Mouse (Mus musculus): ENCODE data around the gene Psmd1. TPM values are rescaled to one million over a fixed set of nuclear protein-coding genes. Genes with fewer than 3 reads are reported as not detected.

The Psmd1 gene
- polyA plus RNA-seq, 1 experiment from 2014 or later: 144 TPM

DNA sequence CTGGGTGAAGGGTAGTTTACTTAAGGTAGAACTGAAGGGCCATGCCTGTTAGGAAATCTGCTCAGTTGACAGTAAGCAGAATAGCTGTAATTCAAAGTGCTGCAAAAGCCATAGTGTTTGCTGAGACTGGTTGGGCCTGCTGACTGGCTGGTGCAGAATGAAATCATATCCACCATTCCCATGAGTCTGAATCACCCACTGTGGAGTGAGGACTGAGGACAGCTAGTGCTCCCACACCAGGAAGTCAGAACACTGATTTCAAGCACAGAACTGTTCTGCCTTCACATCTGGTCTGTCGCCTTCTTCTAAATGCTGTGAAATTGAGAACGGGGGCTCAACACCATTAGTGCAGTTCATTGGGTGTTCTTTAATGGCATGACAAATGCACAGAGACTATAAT lies 61.8 kb downstream of the Psmd1 start:
- 94% methylated on average over 2 of the region's 2 CpGs for WGBS
- H3K27ac ChIP-seq (ENCODE audit: low read length): no peak overlapping the region
- H3K4me2 ChIP-seq (ENCODE audit: low read depth, low read length): no peak overlapping the region
- H3K27me3 ChIP-seq (replicated peaks; ENCODE audit: control insufficient read depth, insufficient read depth, low read length): no peaks in the 10 kb centered on the region
- no peaks in the 10 kb centered on the region; the same call in none of the 2 replicates for H3K36me3 ChIP-seq (ENCODE audit: control insufficient read depth, insufficient read depth, low read length)
- H3K4me3 ChIP-seq (ENCODE audit: low read length): no peak overlapping the region
- no peaks in the 10 kb centered on the region for H3K4me1 ChIP-seq (ENCODE audit: control insufficient read depth, insufficient read depth, low read length)
- no peak for ATAC-seq
- H3K9ac ChIP-seq (ENCODE audit: low read depth, low read length): no peak overlapping the region
- H3K9me3 ChIP-seq (ENCODE audit: control insufficient read depth, low read length): no peaks in the 10 kb centered on the region

DNA sequence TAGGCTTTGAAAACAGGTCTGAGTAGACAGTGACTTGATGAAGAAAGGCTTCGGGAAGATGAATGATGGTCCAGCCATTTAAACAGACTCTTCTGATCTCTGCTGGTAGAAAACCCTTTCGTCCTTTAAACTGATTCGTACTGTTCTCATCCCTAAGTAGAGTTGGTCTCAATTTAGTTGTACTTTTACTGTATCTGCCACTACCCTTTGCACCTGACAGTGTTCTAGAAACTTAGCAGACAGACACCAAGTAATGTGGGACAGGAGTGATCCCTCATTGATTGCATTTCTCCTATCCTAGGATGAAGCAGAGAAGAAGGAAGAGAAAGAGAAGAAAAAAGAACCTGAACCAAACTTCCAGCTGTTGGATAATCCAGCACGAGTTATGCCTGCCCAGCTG lies 69.2 kb downstream of the Psmd1 start, which contains the start of gene Gm21972:
Gene Gm21972 (plus strand): TSS at position 301 of the 400 bp plus-strand sequence.
- H3K9ac ChIP-seq (ENCODE audit: low read depth, low read length): no peak within 1 kb of the TSS
- no peak within 1 kb of the TSS for H3K27ac ChIP-seq (ENCODE audit: low read length)
- no peaks in the 10 kb centered on the region for H3K4me1 ChIP-seq (ENCODE audit: control insufficient read depth, insufficient read depth, low read length)
- H3K36me3 ChIP-seq (ENCODE audit: control insufficient read depth, insufficient read depth, low read length): peaks cover 6% of the 10 kb centered on the region
- H3K4me3 ChIP-seq (ENCODE audit: low read length): no peak within 1 kb of the TSS
- H3K27me3 ChIP-seq (replicated peaks; ENCODE audit: control insufficient read depth, insufficient read depth, low read length): no peaks in the 10 kb centered on the region
- no peak within 1 kb of the TSS for H3K4me2 ChIP-seq (ENCODE audit: low read depth, low read length)
- WGBS: 93% methylated on average over 4 of the region's 4 CpGs
- no peak for ATAC-seq
- H3K9me3 ChIP-seq (ENCODE audit: control insufficient read depth, low read length): no peaks in the 10 kb centered on the region

DNA sequence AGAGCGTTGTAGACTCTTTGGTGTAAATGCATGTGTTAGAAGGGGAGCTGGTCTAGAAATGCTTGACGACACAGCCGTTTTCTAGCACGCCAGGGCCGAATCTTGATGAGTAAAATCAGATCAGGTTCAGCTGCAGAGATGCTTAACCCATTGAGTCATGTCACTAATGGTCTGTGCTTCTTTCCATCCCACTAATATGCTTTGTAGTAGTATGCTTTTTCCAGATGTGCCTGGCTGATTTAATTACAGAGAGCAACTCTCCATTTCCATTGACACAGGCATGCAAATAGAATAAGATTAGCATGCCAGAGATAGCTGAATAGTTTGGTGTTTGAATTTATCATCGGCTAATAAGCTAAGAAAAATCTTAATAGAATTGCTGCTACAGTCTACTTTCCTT lies 71.1 kb downstream of the Psmd1 start:
- Histone ChIP-seq H3K27ac (ENCODE audit: low read length) (no peak overlapping the region), H3K4me1 (ENCODE audit: control insufficient read depth, insufficient read depth, low read length) (no peaks in the 10 kb centered on the region), H3K27me3 (replicated peaks; ENCODE audit: control insufficient read depth, insufficient read depth, low read length) (no peaks in the 10 kb centered on the region), H3K4me3 (ENCODE audit: low read length) (no peak overlapping the region), H3K36me3 (ENCODE audit: control insufficient read depth, insufficient read depth, low read length) (peaks cover 9% of the 10 kb centered on the region; the same call in 1 of the 2 replicates), H3K4me2 (ENCODE audit: low read depth, low read length) (no peak overlapping the region), H3K9me3 (ENCODE audit: control insufficient read depth, low read length) (no peaks in the 10 kb centered on the region), H3K9ac (ENCODE audit: low read depth, low read length) (no peak overlapping the region)
- ATAC-seq: no peak
- WGBS: 86% methylated on average over 6 of the region's 6 CpGs

DNA sequence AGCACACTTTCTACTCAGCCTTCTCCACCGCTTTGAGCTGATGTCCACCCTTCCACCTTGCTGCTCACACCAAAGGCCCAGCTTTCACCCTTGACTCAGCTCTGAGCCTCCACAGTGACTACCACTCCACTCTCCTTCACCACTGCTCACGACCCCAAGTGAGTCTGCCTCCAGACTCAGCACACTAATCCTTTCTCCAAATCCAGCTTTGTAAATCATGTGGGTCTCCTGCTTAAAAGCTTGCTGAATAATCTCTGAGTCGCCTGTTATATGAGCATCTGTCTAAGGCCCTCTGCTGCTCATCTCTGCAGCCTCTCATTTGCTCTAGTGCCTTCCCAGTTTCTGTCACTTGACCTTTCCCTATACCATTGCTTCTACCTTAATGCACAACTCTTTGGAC lies 76.9 kb downstream of the Psmd1 start:
- Histone ChIP-seq H3K27me3 (replicated peaks; ENCODE audit: control insufficient read depth, insufficient read depth, low read length) (no peaks in the 10 kb centered on the region), H3K4me3 (ENCODE audit: low read length) (no peak overlapping the region), H3K4me2 (ENCODE audit: low read depth, low read length) (no peak overlapping the region), H3K9ac (ENCODE audit: low read depth, low read length) (no peak overlapping the region), H3K9me3 (ENCODE audit: control insufficient read depth, low read length) (no peaks in the 10 kb centered on the region), H3K27ac (ENCODE audit: low read length) (no peak overlapping the region), H3K36me3 (ENCODE audit: control insufficient read depth, insufficient read depth, low read length) (peaks cover 3% of the 10 kb centered on the region; the same call in 1 of the 2 replicates), H3K4me1 (ENCODE audit: control insufficient read depth, insufficient read depth, low read length) (no peaks in the 10 kb centered on the region)
- no peak for ATAC-seq
- WGBS: 77% methylated on average over 3 of the region's 3 CpGs

DNA sequence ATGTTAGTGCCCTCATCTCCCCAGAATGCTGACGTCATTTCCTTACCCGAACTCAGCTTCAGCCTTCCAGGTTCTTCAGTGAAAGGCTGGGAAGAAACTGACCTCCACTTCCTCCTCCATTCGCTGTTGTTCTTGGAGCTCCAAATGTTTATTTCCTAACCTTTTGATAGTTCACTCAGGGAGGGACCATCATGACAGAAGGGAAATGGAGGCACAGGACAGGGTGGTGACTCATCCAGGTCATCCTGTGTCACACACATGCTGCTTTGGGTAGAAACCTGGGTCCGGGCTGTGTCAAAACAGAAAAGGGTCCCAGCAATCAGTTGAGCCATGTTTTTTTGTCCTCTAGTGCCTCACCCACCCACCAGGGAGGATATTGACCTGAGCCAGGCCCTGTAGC lies 79.0 kb downstream of the Psmd1 start:
- H3K4me3 ChIP-seq (ENCODE audit: low read length): no peak overlapping the region
- no peaks in the 10 kb centered on the region for H3K9me3 ChIP-seq (ENCODE audit: control insufficient read depth, low read length)
- H3K36me3 ChIP-seq (ENCODE audit: control insufficient read depth, insufficient read depth, low read length): peaks cover 3% of the 10 kb centered on the region; the same call in 1 of the 2 replicates
- no peaks in the 10 kb centered on the region for H3K4me1 ChIP-seq (ENCODE audit: control insufficient read depth, insufficient read depth, low read length)
- no peak for ATAC-seq
- no peaks in the 10 kb centered on the region for H3K27me3 ChIP-seq (replicated peaks; ENCODE audit: control insufficient read depth, insufficient read depth, low read length)
- no peak overlapping the region for H3K27ac ChIP-seq (ENCODE audit: low read length)
- no peak overlapping the region for H3K9ac ChIP-seq (ENCODE audit: low read depth, low read length)
- no peak overlapping the region for H3K4me2 ChIP-seq (ENCODE audit: low read depth, low read length)
- 82% methylated on average over 4 of the region's 4 CpGs for WGBS

DNA sequence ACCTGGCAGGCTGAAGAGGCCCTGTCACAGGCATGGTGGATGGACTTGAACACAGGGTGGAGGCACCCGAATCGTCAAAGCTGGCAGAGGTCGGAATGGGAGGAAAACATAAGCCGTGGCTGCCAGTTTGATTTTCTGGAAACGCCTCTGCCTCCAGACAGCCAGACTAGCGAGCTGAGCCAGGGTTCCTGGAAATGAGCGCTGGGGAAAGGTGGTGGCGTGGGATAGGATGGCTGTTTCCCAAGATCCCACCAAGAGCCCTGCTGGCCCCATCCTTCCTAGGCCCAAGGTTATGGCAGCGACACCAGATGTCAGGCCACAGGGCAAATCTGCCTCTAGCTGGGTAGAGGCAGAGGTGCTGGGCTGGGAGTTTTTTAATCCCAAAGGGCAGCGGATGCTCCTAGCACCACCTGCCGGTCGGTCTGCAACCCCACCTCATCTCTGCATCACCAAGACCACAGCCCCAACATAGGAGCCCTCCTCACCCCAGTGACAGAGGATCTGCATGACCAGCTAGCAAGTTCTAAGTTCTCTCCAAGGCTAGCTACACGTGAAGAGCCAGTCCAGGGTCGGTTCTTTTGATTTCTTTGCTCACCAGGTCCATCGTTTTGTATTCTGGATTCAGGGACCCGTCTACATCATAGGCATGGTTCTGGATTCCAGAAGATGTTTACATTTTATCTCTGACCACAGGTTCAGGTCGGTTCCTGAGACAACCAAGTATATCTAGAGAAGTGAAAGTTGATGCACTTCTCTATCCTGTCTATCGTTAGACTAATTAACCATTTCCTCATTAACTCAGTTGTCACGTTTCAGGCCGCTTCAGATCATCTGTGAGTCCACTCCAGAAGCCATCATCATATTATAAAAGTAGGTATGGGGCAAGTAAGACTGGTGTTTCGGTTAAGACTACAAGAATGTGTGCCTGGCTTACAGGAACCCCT lies 80.1 kb downstream of the Psmd1 start:
- no peaks in the 10 kb centered on the region for H3K4me1 ChIP-seq (ENCODE audit: control insufficient read depth, insufficient read depth, low read length)
- 80% methylated on average over 21 of the region's 21 CpGs for WGBS
- no peak overlapping the region for H3K4me2 ChIP-seq (ENCODE audit: low read depth, low read length)
- no peaks in the 10 kb centered on the region for H3K27me3 ChIP-seq (replicated peaks; ENCODE audit: control insufficient read depth, insufficient read depth, low read length)
- no peaks in the 10 kb centered on the region for H3K9me3 ChIP-seq (ENCODE audit: control insufficient read depth, low read length)
- no peak for ATAC-seq
- no peak overlapping the region for H3K27ac ChIP-seq (ENCODE audit: low read length)
- H3K4me3 ChIP-seq (ENCODE audit: low read length): no peak overlapping the region
- H3K9ac ChIP-seq (ENCODE audit: low read depth, low read length): no peak overlapping the region
- H3K36me3 ChIP-seq (ENCODE audit: control insufficient read depth, insufficient read depth, low read length): no peaks in the 10 kb centered on the region; the same call in 1 of the 2 replicates

DNA sequence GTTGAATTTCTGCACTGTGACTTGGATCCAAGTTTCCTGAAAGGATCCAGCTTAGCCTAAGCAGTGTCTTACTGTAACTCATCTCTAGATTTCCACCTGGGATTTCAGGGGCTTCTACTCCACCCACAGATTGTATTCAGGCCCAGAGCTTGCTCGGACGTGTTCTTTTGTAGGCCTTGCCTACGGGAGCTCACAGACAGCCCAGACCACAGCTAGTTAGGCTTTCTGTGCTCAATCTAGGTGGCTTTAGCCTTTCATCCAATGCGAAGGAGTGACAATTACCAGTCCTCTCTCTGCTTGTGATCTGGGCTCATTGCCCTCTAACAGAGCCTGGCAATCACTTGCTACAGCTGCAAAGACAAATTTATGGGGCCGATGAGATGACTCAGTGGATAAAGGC lies 82.1 kb downstream of the Psmd1 start:
- WGBS: 73% methylated on average over 5 of the region's 5 CpGs
- no peaks in the 10 kb centered on the region for H3K4me1 ChIP-seq (ENCODE audit: control insufficient read depth, insufficient read depth, low read length)
- H3K27ac ChIP-seq (ENCODE audit: low read length): no peak overlapping the region
- no peak overlapping the region for H3K4me3 ChIP-seq (ENCODE audit: low read length)
- no peak overlapping the region for H3K9ac ChIP-seq (ENCODE audit: low read depth, low read length)
- H3K9me3 ChIP-seq (ENCODE audit: control insufficient read depth, low read length): no peaks in the 10 kb centered on the region
- no peak for ATAC-seq
- no peaks in the 10 kb centered on the region; the same call in 1 of the 2 replicates for H3K36me3 ChIP-seq (ENCODE audit: control insufficient read depth, insufficient read depth, low read length)
- H3K4me2 ChIP-seq (ENCODE audit: low read depth, low read length): no peak overlapping the region
- no peaks in the 10 kb centered on the region for H3K27me3 ChIP-seq (replicated peaks; ENCODE audit: control insufficient read depth, insufficient read depth, low read length)

DNA sequence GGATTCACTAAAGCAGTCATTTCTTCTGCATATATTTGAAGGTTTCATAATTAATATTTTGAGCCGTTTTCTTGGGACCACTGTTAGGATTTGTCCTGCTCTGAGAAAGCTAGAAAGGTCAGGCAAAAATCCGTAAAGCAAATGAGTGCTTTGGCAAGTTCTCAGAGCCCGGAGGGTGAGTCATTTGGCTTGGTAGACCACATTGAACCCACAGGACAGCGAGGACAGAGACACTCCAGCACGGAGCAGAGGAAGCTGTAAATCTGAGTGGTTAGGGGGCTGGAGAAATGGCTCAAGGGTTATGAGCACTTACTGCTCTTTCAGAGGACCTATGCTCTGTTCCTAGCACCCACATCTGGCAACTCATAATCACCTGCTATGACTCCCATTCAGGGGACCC lies 83.4 kb downstream of the Psmd1 start:
- WGBS: 66% methylated on average over 5 of the region's 5 CpGs
- Histone ChIP-seq H3K9me3 (ENCODE audit: control insufficient read depth, low read length) (no peaks in the 10 kb centered on the region), H3K4me1 (ENCODE audit: control insufficient read depth, insufficient read depth, low read length) (no peaks in the 10 kb centered on the region), H3K36me3 (ENCODE audit: control insufficient read depth, insufficient read depth, low read length) (no peaks in the 10 kb centered on the region; the same call in 1 of the 2 replicates), H3K4me2 (ENCODE audit: low read depth, low read length) (no peak overlapping the region), H3K9ac (ENCODE audit: low read depth, low read length) (no peak overlapping the region), H3K27me3 (replicated peaks; ENCODE audit: control insufficient read depth, insufficient read depth, low read length) (no peaks in the 10 kb centered on the region), H3K27ac (ENCODE audit: low read length) (no peak overlapping the region), H3K4me3 (ENCODE audit: low read length) (no peak overlapping the region)
- no peak for ATAC-seq

DNA sequence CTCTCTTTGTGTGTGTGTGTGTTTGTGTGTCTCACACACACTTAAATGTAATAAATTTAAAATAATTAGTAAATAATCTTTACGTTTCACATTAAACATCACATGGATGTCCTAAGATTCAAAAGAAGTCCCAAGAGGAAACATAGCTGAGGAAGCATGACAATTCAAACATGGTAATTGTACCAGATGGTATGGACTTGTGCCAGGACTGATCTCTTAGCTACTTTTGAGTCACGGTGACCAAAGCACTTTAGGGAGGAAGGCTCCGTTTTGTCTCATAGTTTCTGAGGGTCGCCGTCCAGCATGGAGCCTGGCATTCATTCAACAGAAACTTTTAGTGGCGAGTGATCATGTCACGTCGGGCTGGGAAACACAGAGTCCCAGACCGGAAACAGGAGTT lies 84.0 kb downstream of the Psmd1 start:
- Histone ChIP-seq H3K4me2 (ENCODE audit: low read depth, low read length) (no peak overlapping the region), H3K36me3 (ENCODE audit: control insufficient read depth, insufficient read depth, low read length) (no peaks in the 10 kb centered on the region; the same call in 1 of the 2 replicates), H3K27me3 (replicated peaks; ENCODE audit: control insufficient read depth, insufficient read depth, low read length) (no peaks in the 10 kb centered on the region), H3K9ac (ENCODE audit: low read depth, low read length) (no peak overlapping the region), H3K27ac (ENCODE audit: low read length) (no peak overlapping the region), H3K9me3 (ENCODE audit: control insufficient read depth, low read length) (no peaks in the 10 kb centered on the region), H3K4me3 (ENCODE audit: low read length) (no peak overlapping the region), H3K4me1 (ENCODE audit: control insufficient read depth, insufficient read depth, low read length) (no peaks in the 10 kb centered on the region)
- ATAC-seq: no peak
- WGBS: 73% methylated on average over 9 of the region's 9 CpGs

All from intestine, embryonic 16.5 days (tissue).